Mouse (Mus musculus) megakaryocyte, embryonic 14.5 days (primary cell): ENCODE measurements around the gene Fosb. TPM values are rescaled to one million over a fixed set of nuclear protein-coding genes. Genes with fewer than 3 reads are reported as not detected.

Experiments used
- H3K27me3 ChIP-seq: replicated peaks from 2 replicates; pipeline ENCODE3; 2012; ENCODE audit warnings: inconsistent platforms
- H3K36me3 ChIP-seq: replicated peaks from 2 replicates; pipeline ENCODE3; 2012; ENCODE audit warnings: low read length, inconsistent platforms, mixed read lengths
- H3K4me1 ChIP-seq: 2 replicates; pipeline ENCODE4 v1.6.1; 2012; ENCODE audit warnings: inconsistent platforms
- H3K4me3 ChIP-seq: replicated peaks from 2 replicates; pipeline ENCODE3; 2012; ENCODE audit warnings: moderate library complexity, mild to moderate bottlenecking, inconsistent platforms
- H3K9me3 ChIP-seq: 2 replicates; pipeline ENCODE4 v1.6.1; 2012; ENCODE audit warnings: inconsistent platforms
- FLI1 ChIP-seq: IDR thresholded peaks from 2 replicates; pipeline ENCODE4 v1.6.1; 2012; ENCODE audit warnings: low read length, inconsistent platforms, mixed read lengths
- GATA1 ChIP-seq: IDR thresholded peaks from 3 replicates; pipeline ENCODE4 v1.6.1; 2012; ENCODE audit warnings: mixed read lengths, low read length, inconsistent platforms, borderline replicate concordance
- polyA plus RNA-seq: library from polyadenylated mRNA; stranded (reverse); fragments of >175 nt; gene quantifications from 2 replicates; pipeline ENCODE4 v1.2.3, GENCODE M21; 2012; ENCODE audit warnings: low replicate concordance; ENCODE audit not compliant: insufficient read depth

Gene Fosb
- polyA plus RNA-seq, 1 experiment: 33.1 TPM

- Histone ChIP-seq H3K27me3 (no peaks in the 10 kb centered on the region), H3K4me3 (peak overlapping the region; percentile 96), H3K36me3 (peaks cover 23% of the 10 kb centered on the region), H3K4me1 (peaks cover 43% of the 10 kb centered on the region), H3K9me3 (no peaks in the 10 kb centered on the region)
- no peak for TF ChIP-seq GATA1
- TF ChIP-seq FLI1: no peak
Measured at GRCm38 (mm10) chr7:19270509-19271237, 39.2 kb downstream of the Fosb start.

GRCm38 (mm10) chr7:19269721-19270441 lies 40.0 kb downstream of the Fosb start:
- TF ChIP-seq GATA1 (no peak), FLI1 (no peak)
- H3K36me3 ChIP-seq: peaks cover 31% of the 10 kb centered on the region
- no peaks in the 10 kb centered on the region for H3K9me3 ChIP-seq
- peak overlapping the region; percentile 96 for H3K4me3 ChIP-seq
- peaks cover 50% of the 10 kb centered on the region for H3K4me1 ChIP-seq
- no peaks in the 10 kb centered on the region for H3K27me3 ChIP-seq

- Histone ChIP-seq H3K27me3 (no peaks in the 10 kb centered on the region), H3K4me3 (peak overlapping the region; percentile 96), H3K36me3 (peaks cover 39% of the 10 kb centered on the region), H3K4me1 (peaks cover 57% of the 10 kb centered on the region), H3K9me3 (no peaks in the 10 kb centered on the region)
- no peak for TF ChIP-seq GATA1
- TF ChIP-seq FLI1: no peak
Measured at GRCm38 (mm10) chr7:19268993-19269681, 40.7 kb downstream of the Fosb start.

- Histone ChIP-seq H3K4me3 (peak overlapping the region; percentile 96), H3K9me3 (no peaks in the 10 kb centered on the region), H3K27me3 (no peaks in the 10 kb centered on the region), H3K4me1 (peaks cover 65% of the 10 kb centered on the region), H3K36me3 (peaks cover 59% of the 10 kb centered on the region)
- TF ChIP-seq GATA1 (no peak), FLI1 (no peak)
Measured at GRCm38 (mm10) chr7:19267051-19267450, 42.8 kb downstream of the Fosb start.

- TF ChIP-seq GATA1: no peak
- no peak for TF ChIP-seq FLI1
- no peaks in the 10 kb centered on the region for H3K27me3 ChIP-seq
- peaks cover 68% of the 10 kb centered on the region for H3K36me3 ChIP-seq
- H3K4me1 ChIP-seq: peaks cover 74% of the 10 kb centered on the region
- no peaks in the 10 kb centered on the region for H3K9me3 ChIP-seq
- H3K4me3 ChIP-seq: peak overlapping the region; percentile 96
Measured at GRCm38 (mm10) chr7:19265928-19266822, 43.7 kb downstream of the Fosb start.

GRCm38 (mm10) chr7:19265147-19265546 lies 44.7 kb downstream of the Fosb start:
- TF ChIP-seq FLI1: no peak
- TF ChIP-seq GATA1: no peak
- peaks cover 78% of the 10 kb centered on the region for H3K36me3 ChIP-seq
- H3K4me3 ChIP-seq: peak overlapping the region; percentile 96
- H3K4me1 ChIP-seq: peaks cover 84% of the 10 kb centered on the region
- no peaks in the 10 kb centered on the region for H3K27me3 ChIP-seq
- no peaks in the 10 kb centered on the region for H3K9me3 ChIP-seq

- H3K9me3 ChIP-seq: no peaks in the 10 kb centered on the region
- peaks cover 100% of the 10 kb centered on the region for H3K36me3 ChIP-seq
- no peak overlapping the region for H3K4me3 ChIP-seq
- no peak for TF ChIP-seq FLI1
- no peak for TF ChIP-seq GATA1
- H3K4me1 ChIP-seq: peaks cover 72% of the 10 kb centered on the region
- H3K27me3 ChIP-seq: no peaks in the 10 kb centered on the region
Measured at GRCm38 (mm10) chr7:19258336-19258735, 51.5 kb downstream of the Fosb start.

- H3K4me3 ChIP-seq: peak overlapping the region; percentile 44
- H3K36me3 ChIP-seq: peaks cover 96% of the 10 kb centered on the region
Measured at GRCm38 (mm10) chr7:19257390-19258022, 52.3 kb downstream of the Fosb start.

GRCm38 (mm10) chr7:19256567-19256966 lies 53.3 kb downstream of the Fosb start:
- H3K27me3 ChIP-seq: no peaks in the 10 kb centered on the region
- H3K9me3 ChIP-seq: no peaks in the 10 kb centered on the region
- TF ChIP-seq FLI1 (no peak), GATA1 (no peak)
- H3K36me3 ChIP-seq: peaks cover 95% of the 10 kb centered on the region
- no peak overlapping the region for H3K4me3 ChIP-seq
- H3K4me1 ChIP-seq: peaks cover 62% of the 10 kb centered on the region

More at GRCm38 (mm10) chr7:19257390-19258022, 52.3 kb downstream of the Fosb start:
- H3K4me1 ChIP-seq: peaks cover 70% of the 10 kb centered on the region
- no peaks in the 10 kb centered on the region for H3K27me3 ChIP-seq
- no peaks in the 10 kb centered on the region for H3K9me3 ChIP-seq
- TF ChIP-seq GATA1 (no peak), FLI1 (no peak)
